Mouse (Mus musculus) myocyte (in vitro differentiated cells): ENCODE results near the gene Il1a. TPM values are rescaled to one million over a fixed set of nuclear protein-coding genes. Genes with fewer than 3 reads are reported as not detected.

Experiments
- H3K27me3 ChIP-seq: one replicate; pipeline ENCODE4 v1.6.1; 2011; ENCODE audit not compliant: control insufficient read depth, insufficient read depth, insufficient read length
- H3K36me3 ChIP-seq: one replicate; pipeline ENCODE4 v1.6.1; 2011; ENCODE audit not compliant: control insufficient read depth, insufficient read depth
- H3K4me2 ChIP-seq: one replicate; pipeline ENCODE4 v1.6.1; 2011; ENCODE audit warnings: low read depth, control low read depth
- H3K4me3 ChIP-seq: one replicate; pipeline ENCODE4 v1.5.1; 2011; ENCODE audit warnings: mild to moderate bottlenecking, control low read depth, moderate library complexity
- H3K79me2 ChIP-seq: one replicate; pipeline ENCODE4 v1.6.1; 2011; ENCODE audit not compliant: control insufficient read depth, insufficient read depth
- H3ac ChIP-seq: one replicate; pipeline ENCODE4 v1.6.1; 2011; ENCODE audit not compliant: control insufficient read depth, insufficient read length
- CEBPB ChIP-seq: IDR thresholded peaks from 2 replicates; pipeline ENCODE4 v1.6.1; 2011; ENCODE audit warnings: mild to moderate bottlenecking, moderate library complexity; ENCODE audit not compliant: poor library complexity, insufficient read depth, severe bottlenecking
- E2F4 ChIP-seq: IDR thresholded peaks from one replicate; pipeline ENCODE4 v1.6.1; 2011; ENCODE audit warnings: mild to moderate bottlenecking, control low read depth, moderate library complexity; ENCODE audit not compliant: insufficient read depth
- MAX ChIP-seq: IDR thresholded peaks from one replicate; pipeline ENCODE4 v1.6.1; 2011; ENCODE audit warnings: low read depth, mild to moderate bottlenecking, control low read depth
- MYOD1 ChIP-seq, 3 experiments: IDR thresholded peaks; one replicate each; pipeline ENCODE4 v1.6.1; 2011; ENCODE audit warnings: control low read depth in 2 of 3, low read depth in 2 of 3, mild to moderate bottlenecking in 2 of 3, moderate library complexity in 1 of 3; ENCODE audit not compliant: insufficient read length in 2 of 3, control insufficient read depth in 1 of 3
- MYOG ChIP-seq, 3 experiments: IDR thresholded peaks; one replicate each; pipeline ENCODE4 v1.6.1; 2011; ENCODE audit warnings: control low read depth in 2 of 3, low read depth in 2 of 3, mild to moderate bottlenecking in 2 of 3; ENCODE audit not compliant: insufficient read length in 2 of 3, control insufficient read depth in 1 of 3, insufficient read depth in 1 of 3
- POLR2A ChIP-seq: IDR thresholded peaks from one replicate; pipeline ENCODE4 v1.6.1; 2011; ENCODE audit warnings: low read depth, mild to moderate bottlenecking, control low read depth, moderate library complexity; ENCODE audit not compliant: insufficient read length
- POLR2AphosphoS2 ChIP-seq: IDR thresholded peaks from one replicate; pipeline ENCODE4 v1.6.1; 2011; ENCODE audit warnings: low read depth, control low read depth; ENCODE audit not compliant: insufficient read length
- REST ChIP-seq: IDR thresholded peaks from one replicate; pipeline ENCODE4 v1.6.1; 2011; ENCODE audit warnings: mild to moderate bottlenecking, control low read depth, moderate library complexity; ENCODE audit not compliant: insufficient read depth, insufficient read length
- SRF ChIP-seq: IDR thresholded peaks from one replicate; pipeline ENCODE4 v1.6.1; 2011; ENCODE audit warnings: low read depth; ENCODE audit not compliant: control insufficient read depth, insufficient read length
- TCF12 ChIP-seq: IDR thresholded peaks from one replicate; pipeline ENCODE4 v1.6.1; 2011; ENCODE audit warnings: mild to moderate bottlenecking, control low read depth; ENCODE audit not compliant: poor library complexity, insufficient read depth, severe bottlenecking
- TCF3 ChIP-seq: IDR thresholded peaks from one replicate; pipeline ENCODE4 v1.6.1; 2011; ENCODE audit warnings: low read depth, control low read depth; ENCODE audit not compliant: insufficient read length
- USF1 ChIP-seq: IDR thresholded peaks from one replicate; pipeline ENCODE4 v1.6.1; 2011; ENCODE audit warnings: low read depth, mild to moderate bottlenecking, control low read depth, moderate library complexity
- polyA plus RNA-seq: library from polyadenylated mRNA; unstranded; fragments of >200 nt; fragmentation: generic; extraction: Trizol; gene quantifications from one replicate; pipeline ENCODE4 v1.2.1, GENCODE M21; 2012; ENCODE audit warnings: missing spikeins

Il1a gene
- not detected for polyA plus RNA-seq

GRCm38 (mm10) chr2:129309836-129310235 is at the start of gene Il1a:
Gene Il1a, minus strand, starts transcription at chr2:129309972.
- H3K4me2 ChIP-seq: no peak within 1 kb of the TSS
- TF ChIP-seq CEBPB (no peak), USF1 (no peak), POLR2A (no peak), REST (no peak), MAX (no peak), E2F4 (no peak), SRF (no peak), MYOD1 (IDR thresholded peaks at IDR 0.05; ENCODE audit: control insufficient read depth in 1 of 3, insufficient read length in 2 of 3, low read depth in 2 of 3) (no peak), TCF12 (no peak), POLR2AphosphoS2 (no peak), TCF3 (no peak)
- H3K36me3 ChIP-seq: no peaks in the 10 kb centered on the region
- H3K4me3 ChIP-seq: no peak within 1 kb of the TSS
- no peak within 1 kb of the TSS for H3ac ChIP-seq
- H3K27me3 ChIP-seq: no peaks in the 10 kb centered on the region
- no peaks in the 10 kb centered on the region for H3K79me2 ChIP-seq

- Histone ChIP-seq H3K4me2 (no peak overlapping the region), H3K4me3 (no peak overlapping the region), H3ac (no peak overlapping the region), H3K79me2 (no peaks in the 10 kb centered on the region), H3K27me3 (no peaks in the 10 kb centered on the region), H3K36me3 (no peaks in the 10 kb centered on the region)
- TF ChIP-seq TCF3: no peak
- no peak for TF ChIP-seq POLR2AphosphoS2
- TF ChIP-seq SRF: no peak
- no peak for TF ChIP-seq E2F4
- TF ChIP-seq MAX: no peak
- no peak for TF ChIP-seq POLR2A
- no peak for TF ChIP-seq REST
- no peak for TF ChIP-seq USF1
- no peak for TF ChIP-seq MYOD1 (IDR thresholded peaks at IDR 0.05; ENCODE audit: control insufficient read depth in 1 of 3, insufficient read length in 2 of 3, low read depth in 2 of 3)
- no peak for TF ChIP-seq TCF12
- TF ChIP-seq MYOG (IDR thresholded peaks at IDR 0.05; ENCODE audit: control insufficient read depth in 1 of 3, insufficient read depth in 1 of 3, insufficient read length in 2 of 3, low read depth in 2 of 3): no peak
- no peak for TF ChIP-seq CEBPB
Observed at GRCm38 (mm10) chr2:129338138-129338621, 28.4 kb upstream of the Il1a start.

DNA sequence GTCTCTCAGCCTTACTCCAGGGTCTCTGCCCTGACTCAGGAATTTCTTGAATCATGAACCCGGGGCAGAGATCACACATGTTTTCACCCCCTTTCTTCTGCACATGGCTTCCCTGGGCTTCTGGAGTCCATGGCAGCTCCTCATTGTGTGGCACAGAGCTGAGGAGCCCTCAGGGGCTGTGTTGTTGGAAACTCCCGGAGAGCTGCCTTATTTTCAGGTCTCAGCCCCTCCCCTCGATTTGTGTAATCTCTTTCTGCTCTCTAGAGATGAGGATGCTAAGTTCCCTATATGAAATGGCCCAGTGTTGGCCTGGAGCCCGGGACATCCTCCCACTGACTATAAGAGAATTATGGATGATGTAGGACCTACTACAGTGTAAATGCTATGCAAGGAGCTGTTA is 23.7 kb upstream of the Il1a start:
- Histone ChIP-seq H3K4me2 (no peak overlapping the region), H3K27me3 (no peaks in the 10 kb centered on the region), H3ac (no peak overlapping the region), H3K79me2 (no peaks in the 10 kb centered on the region), H3K36me3 (no peaks in the 10 kb centered on the region), H3K4me3 (no peak overlapping the region)
- TF ChIP-seq TCF12 (no peak), POLR2A (no peak), SRF (no peak), POLR2AphosphoS2 (no peak), MYOG (IDR thresholded peaks at IDR 0.05; ENCODE audit: control insufficient read depth in 1 of 3, insufficient read depth in 1 of 3, insufficient read length in 2 of 3, low read depth in 2 of 3) (no peak), E2F4 (no peak), USF1 (no peak), TCF3 (no peak), MAX (no peak), CEBPB (no peak), MYOD1 (IDR thresholded peaks at IDR 0.05; ENCODE audit: control insufficient read depth in 1 of 3, insufficient read length in 2 of 3, low read depth in 2 of 3) (no peak), REST (no peak)

GRCm38 (mm10) chr2:129330540-129330939 is 20.8 kb upstream of the Il1a start:
- peak overlapping the region; percentile 79 for H3K4me2 ChIP-seq
- no peak for TF ChIP-seq MYOD1 (IDR thresholded peaks at IDR 0.05; ENCODE audit: control insufficient read depth in 1 of 3, insufficient read length in 2 of 3, low read depth in 2 of 3)
- no peak for TF ChIP-seq SRF
- TF ChIP-seq USF1: no peak
- TF ChIP-seq POLR2AphosphoS2: no peak
- TF ChIP-seq POLR2A: no peak
- TF ChIP-seq TCF12: no peak
- TF ChIP-seq CEBPB: no peak

GRCm38 (mm10) chr2:129330024-129330423 is 20.3 kb upstream of the Il1a start:
- H3K27me3 ChIP-seq: no peaks in the 10 kb centered on the region
- H3ac ChIP-seq: no peak overlapping the region
- peak overlapping the region; percentile 79 for H3K4me2 ChIP-seq
- TF ChIP-seq MAX (no peak), TCF12 (no peak), CEBPB (no peak), MYOG (IDR thresholded peaks at IDR 0.05; ENCODE audit: control insufficient read depth in 1 of 3, insufficient read depth in 1 of 3, insufficient read length in 2 of 3, low read depth in 2 of 3) (no peak), E2F4 (no peak), POLR2A (no peak), SRF (no peak), USF1 (no peak), REST (no peak)
- no peaks in the 10 kb centered on the region for H3K36me3 ChIP-seq
- H3K79me2 ChIP-seq: no peaks in the 10 kb centered on the region
- H3K4me3 ChIP-seq: no peak overlapping the region

More at GRCm38 (mm10) chr2:129330540-129330939, 20.8 kb upstream of the Il1a start:
- no peak overlapping the region for H3ac ChIP-seq
- no peak overlapping the region for H3K4me3 ChIP-seq
- H3K36me3 ChIP-seq: no peaks in the 10 kb centered on the region
- no peaks in the 10 kb centered on the region for H3K27me3 ChIP-seq
- H3K79me2 ChIP-seq: no peaks in the 10 kb centered on the region
